Mouse (Mus musculus): ENCODE results near the gene Wdfy3. TPM values are rescaled to one million over a fixed set of nuclear protein-coding genes. Genes with fewer than 3 reads are reported as not detected.
A peak's percentile ranks its signal among the peaks of the same experiment; 100 is the strongest.

Wdfy3 gene
- polyA plus RNA-seq, 1 experiment, result 43.6 TPM

DNA sequence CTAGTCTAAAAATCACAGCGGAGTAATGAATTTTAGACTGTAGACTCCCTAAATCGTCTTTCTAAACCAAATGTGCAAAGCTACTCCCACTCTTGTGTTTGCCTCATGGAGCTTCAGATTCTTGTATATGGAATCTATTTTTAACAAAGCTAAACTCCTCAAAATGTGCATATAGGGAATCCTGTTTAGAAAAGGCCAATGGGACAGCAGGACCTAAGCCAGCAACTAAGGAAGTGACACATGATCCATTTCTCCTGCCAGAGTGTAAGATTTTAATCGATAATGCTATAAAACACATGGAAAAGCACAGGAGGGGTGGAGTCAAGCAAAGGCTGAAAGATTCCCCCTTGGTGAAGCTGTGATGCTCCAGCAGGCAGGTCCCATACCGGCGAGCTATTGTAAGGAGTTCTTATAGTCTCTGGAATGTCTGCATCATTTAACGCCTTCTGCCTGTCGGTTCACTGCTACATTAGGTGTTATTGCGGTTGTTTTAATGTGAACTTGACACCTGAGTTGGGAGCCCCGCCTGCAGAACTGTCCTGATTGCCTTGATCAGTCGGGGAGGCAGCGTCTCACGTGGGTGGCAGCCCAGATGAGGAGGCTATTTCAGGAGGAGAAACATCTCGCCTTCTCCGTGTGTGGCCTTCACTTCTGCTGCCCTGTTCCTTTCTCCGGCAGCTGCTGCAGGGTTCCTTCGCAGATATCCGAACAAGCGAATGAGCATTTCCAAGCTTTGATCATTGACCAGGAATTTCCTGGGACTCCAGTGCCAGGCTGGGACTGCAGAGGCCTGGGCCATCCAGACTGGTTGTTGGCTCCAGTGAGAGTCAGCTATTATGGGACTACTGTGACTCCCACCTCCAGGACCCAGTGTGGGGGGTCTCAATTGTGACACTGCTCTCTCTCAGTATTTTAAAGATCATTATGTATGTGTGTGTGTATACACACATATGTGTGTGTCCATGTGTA, 15.3 kb upstream of the Wdfy3 start:
- peak overlapping the region; percentile 64 for H3K27ac ChIP-seq (ENCODE audit: insufficient read depth, low read length)

GRCm38 (mm10) chr5:102074086-102074485, 4.4 kb upstream of the Wdfy3 start:
- TF ChIP-seq POLR2A (IDR thresholded peaks at IDR 0.05; ENCODE audit: extremely low read depth, insufficient read depth, low read length), result no peak
- TF ChIP-seq CTCF (IDR thresholded peaks at IDR 0.05; ENCODE audit: extremely low read depth, insufficient read depth, low read length), result no peak
- H3K4me3 ChIP-seq (ENCODE audit: insufficient read depth, low read length), result no peak overlapping the region
- H3K4me1 ChIP-seq (ENCODE audit: control insufficient read depth, insufficient read depth, low read length), result 0 out of 2 replicates have a peak, but pooled peaks cover 2% of the 10 kb centered on the region
- H3K27ac ChIP-seq (ENCODE audit: insufficient read depth, low read length), result no peak overlapping the region

More for the DNA sequence above, 15.3 kb upstream of the Wdfy3 start:
- TF ChIP-seq CTCF (IDR thresholded peaks at IDR 0.05; ENCODE audit: extremely low read depth, insufficient read depth, low read length), result no peak
- TF ChIP-seq POLR2A (IDR thresholded peaks at IDR 0.05; ENCODE audit: extremely low read depth, insufficient read depth, low read length), result no peak
- Histone ChIP-seq H3K4me3 (ENCODE audit: insufficient read depth, low read length) (no peak overlapping the region), H3K4me1 (ENCODE audit: control insufficient read depth, insufficient read depth, low read length) (peaks cover 4% of the 10 kb centered on the region)

DNA sequence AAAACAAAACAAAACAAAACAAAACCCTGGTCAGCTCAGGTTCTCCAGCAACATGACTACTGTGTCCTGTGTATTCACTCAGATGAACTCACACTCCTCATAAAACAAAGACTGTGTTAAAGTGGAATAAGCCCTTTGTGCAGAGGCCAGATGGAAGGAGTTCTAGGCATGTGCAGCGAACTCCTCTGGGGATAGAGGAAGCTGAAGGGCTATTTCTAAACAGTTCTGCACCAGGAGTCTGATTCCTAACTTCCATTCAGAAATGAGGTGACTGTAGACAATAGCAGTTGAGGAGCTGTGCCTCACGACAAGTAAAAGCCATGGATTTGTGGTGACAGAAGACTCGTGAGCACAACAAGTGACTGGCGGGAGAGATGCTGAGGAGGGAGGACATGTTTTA, 2.3 kb upstream of the Wdfy3 start:
- Histone ChIP-seq H3K4me3 (ENCODE audit: insufficient read depth, low read length) (no peak overlapping the region), H3K4me1 (ENCODE audit: control insufficient read depth, insufficient read depth, low read length) (peaks cover 7% of the 10 kb centered on the region), H3K27ac (ENCODE audit: insufficient read depth, low read length) (no peak overlapping the region)
- TF ChIP-seq CTCF (IDR thresholded peaks at IDR 0.05; ENCODE audit: extremely low read depth, insufficient read depth, low read length) (no peak), POLR2A (IDR thresholded peaks at IDR 0.05; ENCODE audit: extremely low read depth, insufficient read depth, low read length) (no peak)

GRCm38 (mm10) chr5:102071241-102071640, 1.5 kb upstream of the Wdfy3 start:
- Histone ChIP-seq H3K4me1 (ENCODE audit: control insufficient read depth, insufficient read depth, low read length) (peaks cover 7% of the 10 kb centered on the region), H3K27ac (ENCODE audit: insufficient read depth, low read length) (no peak overlapping the region), H3K4me3 (ENCODE audit: insufficient read depth, low read length) (no peak overlapping the region)
- TF ChIP-seq CTCF (IDR thresholded peaks at IDR 0.05; ENCODE audit: extremely low read depth, insufficient read depth, low read length), result no peak
- no peak for TF ChIP-seq POLR2A (IDR thresholded peaks at IDR 0.05; ENCODE audit: extremely low read depth, insufficient read depth, low read length)

GRCm38 (mm10) chr5:102070788-102071187, 1.1 kb upstream of the Wdfy3 start:
- Histone ChIP-seq H3K27ac (ENCODE audit: insufficient read depth, low read length) (no peak overlapping the region), H3K4me3 (ENCODE audit: insufficient read depth, low read length) (peak overlapping the region; percentile 96; the same call in 1 of the 2 replicates), H3K4me1 (ENCODE audit: control insufficient read depth, insufficient read depth, low read length) (peaks cover 7% of the 10 kb centered on the region)
- TF ChIP-seq CTCF (IDR thresholded peaks at IDR 0.05; ENCODE audit: extremely low read depth, insufficient read depth, low read length), result no peak
- TF ChIP-seq POLR2A (IDR thresholded peaks at IDR 0.05; ENCODE audit: extremely low read depth, insufficient read depth, low read length), result no peak

DNA sequence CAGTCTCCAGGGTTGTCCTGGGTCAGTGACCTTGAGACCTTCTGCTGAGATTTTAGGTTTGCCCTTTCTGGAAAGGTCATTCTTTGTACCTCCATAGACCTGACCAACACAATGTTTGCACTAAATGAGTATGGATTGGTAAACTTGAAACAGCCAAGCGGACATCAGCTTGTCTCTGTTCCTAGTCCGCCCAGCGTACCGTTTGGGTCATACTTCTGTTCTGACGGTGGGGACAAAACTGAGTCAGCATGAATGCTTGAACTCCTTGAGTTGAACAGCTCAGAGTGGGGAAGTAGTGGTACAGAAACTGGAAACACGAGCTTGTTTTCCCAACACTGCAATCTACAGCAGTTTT, 670 bp upstream of the Wdfy3 start:
- peaks cover 7% of the 10 kb centered on the region for H3K4me1 ChIP-seq (ENCODE audit: control insufficient read depth, insufficient read depth, low read length)
- H3K4me3 ChIP-seq (ENCODE audit: insufficient read depth, low read length), result peak overlapping the region; percentile 96
- peak overlapping the region; percentile 62 for H3K27ac ChIP-seq (ENCODE audit: insufficient read depth, low read length)
- TF ChIP-seq POLR2A (IDR thresholded peaks at IDR 0.05; ENCODE audit: extremely low read depth, insufficient read depth, low read length) (no peak), CTCF (IDR thresholded peaks at IDR 0.05; ENCODE audit: extremely low read depth, insufficient read depth, low read length) (no peak)

GRCm38 (mm10) chr5:102069051-102069766, 512 bp downstream of the Wdfy3 start:
- H3K4me1 ChIP-seq (ENCODE audit: control insufficient read depth, insufficient read depth, low read length), result peaks cover 7% of the 10 kb centered on the region
- H3K27ac ChIP-seq (ENCODE audit: insufficient read depth, low read length), result peak overlapping the region; percentile 99
- peak overlapping the region; percentile 96 for H3K4me3 ChIP-seq (ENCODE audit: insufficient read depth, low read length)
- TF ChIP-seq POLR2A (IDR thresholded peaks at IDR 0.05; ENCODE audit: extremely low read depth, insufficient read depth, low read length) (no peak), CTCF (IDR thresholded peaks at IDR 0.05; ENCODE audit: extremely low read depth, insufficient read depth, low read length) (no peak)

GRCm38 (mm10) chr5:102066458-102066857, 3.3 kb downstream of the Wdfy3 start:
- Histone ChIP-seq H3K4me1 (ENCODE audit: control insufficient read depth, insufficient read depth, low read length) (peaks cover 10% of the 10 kb centered on the region), H3K27ac (ENCODE audit: insufficient read depth, low read length) (no peak overlapping the region), H3K4me3 (ENCODE audit: insufficient read depth, low read length) (no peak overlapping the region)
- no peak for TF ChIP-seq POLR2A (IDR thresholded peaks at IDR 0.05; ENCODE audit: extremely low read depth, insufficient read depth, low read length)
- no peak for TF ChIP-seq CTCF (IDR thresholded peaks at IDR 0.05; ENCODE audit: extremely low read depth, insufficient read depth, low read length)

DNA sequence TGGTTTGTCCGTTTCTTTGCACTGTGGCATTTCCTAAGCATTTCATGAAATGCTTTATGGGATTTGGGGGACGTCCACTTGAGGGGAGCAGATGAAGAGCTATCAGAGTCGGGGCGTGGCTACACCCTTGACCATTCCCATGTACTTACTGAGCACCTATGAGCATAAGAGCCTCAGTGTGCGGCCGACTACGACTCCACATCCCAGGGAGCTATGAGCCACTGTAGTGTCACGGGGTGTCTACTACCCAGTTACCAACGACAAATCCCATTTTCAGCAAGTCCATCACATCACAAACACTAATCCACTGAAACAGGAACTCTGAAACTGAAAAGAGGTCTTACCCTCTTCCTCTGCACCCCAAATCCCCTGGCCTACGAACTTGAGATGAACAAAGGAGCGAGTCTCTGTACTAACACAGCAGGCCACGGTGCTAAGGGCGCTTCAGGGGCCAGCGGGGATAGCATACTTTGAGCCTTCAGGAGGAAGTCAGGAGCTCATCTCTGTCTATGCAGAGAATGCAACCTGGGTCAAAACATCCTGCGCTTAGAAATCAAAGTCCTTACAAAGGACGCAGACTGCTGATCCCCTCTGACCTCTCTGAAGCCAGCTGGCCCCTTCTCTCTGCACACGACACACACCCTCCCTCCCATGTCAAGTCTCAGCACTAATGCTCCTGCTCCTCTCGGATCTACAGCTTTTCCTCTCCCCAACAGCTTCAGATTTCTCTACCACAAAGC, 6.5 kb downstream of the Wdfy3 start:
- Histone ChIP-seq H3K4me3 (ENCODE audit: insufficient read depth, low read length) (no peak overlapping the region), H3K4me1 (ENCODE audit: control insufficient read depth, insufficient read depth, low read length) (peaks cover 11% of the 10 kb centered on the region), H3K27ac (ENCODE audit: insufficient read depth, low read length) (no peak overlapping the region)
- TF ChIP-seq CTCF (IDR thresholded peaks at IDR 0.05; ENCODE audit: extremely low read depth, insufficient read depth, low read length) (no peak), POLR2A (IDR thresholded peaks at IDR 0.05; ENCODE audit: extremely low read depth, insufficient read depth, low read length) (no peak)
